Mouse (Mus musculus): ENCODE results near the gene Tmcc1. TPM values are rescaled to one million over a fixed set of nuclear protein-coding genes. Genes with fewer than 3 reads are reported as not detected.

Tmcc1 gene
- polyA plus RNA-seq, 1 experiment: 0.58 TPM

DNA sequence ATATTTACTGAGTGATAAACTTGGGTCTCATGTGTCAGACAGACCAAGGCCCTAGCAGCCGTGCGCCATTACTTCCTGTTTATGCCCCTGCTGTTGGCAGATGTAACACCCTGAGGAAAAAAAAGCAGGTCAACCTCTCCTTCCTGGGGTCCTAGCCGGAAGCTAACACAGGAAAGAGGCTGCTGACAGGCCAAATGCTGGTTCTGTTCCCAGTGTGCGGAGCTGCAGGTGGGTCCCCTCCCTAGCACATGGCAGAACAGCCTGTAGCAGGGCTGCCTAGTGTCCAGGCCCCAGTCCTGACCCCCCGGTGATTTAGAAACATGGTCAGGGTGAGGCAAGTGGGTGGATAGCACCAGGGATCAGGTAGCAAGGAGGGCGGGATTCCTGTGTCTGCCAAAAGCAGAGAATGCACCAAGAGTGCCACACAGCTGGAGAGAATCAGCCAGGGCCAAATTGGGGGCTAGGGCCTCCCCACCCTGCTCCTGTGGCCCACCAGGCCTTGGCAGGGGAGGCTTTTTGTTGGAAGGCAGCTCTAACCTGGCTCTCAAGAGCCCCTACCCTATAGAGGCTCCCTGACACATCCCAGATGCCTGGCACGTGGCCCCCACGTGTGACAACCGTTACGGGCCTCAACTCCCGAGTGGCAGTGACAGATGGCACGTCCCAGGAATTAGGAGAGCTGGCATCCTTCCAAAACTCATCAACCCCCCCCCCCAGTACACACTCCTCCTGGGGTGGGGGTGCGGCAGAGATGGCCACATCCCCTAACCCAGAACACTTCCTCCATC is 221.8 kb downstream of the Tmcc1 start:
- H3K4me1 ChIP-seq: peaks cover 50% of the 10 kb centered on the region

DNA sequence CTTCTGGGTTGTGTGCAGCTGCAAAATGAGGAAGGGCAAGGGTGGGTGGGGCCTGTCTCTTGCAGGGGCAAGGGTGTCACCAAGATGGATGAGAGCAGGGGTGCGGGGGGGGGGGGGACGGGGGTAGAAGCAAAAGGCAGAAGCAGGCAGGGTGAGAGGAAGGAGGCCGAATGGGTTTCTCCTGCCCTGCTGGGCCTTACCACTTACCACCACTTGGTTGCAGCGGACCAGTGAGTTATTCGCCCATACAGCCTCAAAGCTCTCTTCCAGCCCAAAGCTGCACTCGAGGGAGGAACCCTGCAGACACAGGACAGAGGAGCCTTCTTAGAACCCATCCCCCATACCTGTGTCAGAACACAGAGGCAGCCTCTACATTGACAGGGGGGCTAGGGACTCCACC is 223.3 kb downstream of the Tmcc1 start:
- no peak overlapping the region for H3K4me3 ChIP-seq (replicated peaks)
- TF ChIP-seq FLI1 (IDR thresholded peaks at IDR 0.05; ENCODE audit: low read length): no peak
- no peak for TF ChIP-seq GATA1 (IDR thresholded peaks at IDR 0.05; ENCODE audit: borderline replicate concordance, low read length)
- peaks cover 59% of the 10 kb centered on the region for H3K4me1 ChIP-seq
- no peaks in the 10 kb centered on the region for H3K9me3 ChIP-seq
- peaks cover 50% of the 10 kb centered on the region for H3K27me3 ChIP-seq (replicated peaks)
- peaks cover 73% of the 10 kb centered on the region for H3K36me3 ChIP-seq (replicated peaks; ENCODE audit: low read length)

More for the DNA sequence above, 221.8 kb downstream of the Tmcc1 start:
- peaks cover 54% of the 10 kb centered on the region for H3K27me3 ChIP-seq (replicated peaks)
- TF ChIP-seq FLI1 (IDR thresholded peaks at IDR 0.05; ENCODE audit: low read length): no peak
- no peak for TF ChIP-seq GATA1 (IDR thresholded peaks at IDR 0.05; ENCODE audit: borderline replicate concordance, low read length)
- no peaks in the 10 kb centered on the region for H3K9me3 ChIP-seq
- H3K36me3 ChIP-seq (replicated peaks; ENCODE audit: low read length): peaks cover 79% of the 10 kb centered on the region
- no peak overlapping the region for H3K4me3 ChIP-seq (replicated peaks)

DNA sequence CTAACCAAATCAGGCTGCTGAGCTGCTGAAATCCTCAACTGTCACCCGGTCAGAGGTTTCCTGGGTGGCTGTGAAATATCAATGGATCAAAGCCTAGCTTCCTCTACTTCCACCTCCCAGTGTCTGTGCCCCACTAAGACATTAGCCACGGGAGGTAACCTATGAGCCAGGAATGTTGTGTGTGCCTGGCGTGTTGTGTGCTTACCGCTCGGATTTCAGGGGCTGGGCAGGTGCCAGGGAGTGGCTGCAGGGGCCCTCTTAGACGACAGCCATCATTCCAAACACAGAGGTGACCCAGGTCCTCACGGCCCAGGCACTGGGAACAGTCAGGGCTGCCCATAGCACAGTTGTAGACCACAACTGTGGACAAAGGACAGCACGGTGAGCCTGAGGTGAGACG is 224.2 kb downstream of the Tmcc1 start:
- Histone ChIP-seq H3K4me1 (peaks cover 59% of the 10 kb centered on the region), H3K36me3 (replicated peaks; ENCODE audit: low read length) (peaks cover 66% of the 10 kb centered on the region), H3K27me3 (replicated peaks) (peaks cover 48% of the 10 kb centered on the region), H3K4me3 (replicated peaks) (no peak overlapping the region), H3K9me3 (no peaks in the 10 kb centered on the region)
- no peak for TF ChIP-seq FLI1 (IDR thresholded peaks at IDR 0.05; ENCODE audit: low read length)
- no peak for TF ChIP-seq GATA1 (IDR thresholded peaks at IDR 0.05; ENCODE audit: borderline replicate concordance, low read length)

DNA sequence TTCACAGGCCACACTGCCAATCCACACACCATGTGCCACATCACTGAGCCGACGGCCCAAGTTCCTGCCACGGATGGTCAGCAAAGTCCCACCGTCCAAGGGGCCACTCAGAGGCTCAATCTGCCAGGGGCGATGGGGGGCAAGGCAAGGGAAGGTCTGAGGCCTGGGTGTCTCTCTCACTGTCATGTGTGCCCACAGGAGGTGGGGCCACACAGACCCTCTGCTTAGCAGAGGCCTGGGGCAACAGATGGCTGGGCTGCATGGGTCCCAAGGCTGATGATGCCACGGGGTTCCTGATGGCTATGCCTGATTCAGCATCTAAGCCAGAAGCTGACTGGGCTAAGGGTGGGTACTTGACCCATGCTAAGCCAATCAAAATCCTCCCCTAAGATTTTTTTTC is 224.6 kb downstream of the Tmcc1 start:
- no peak overlapping the region for H3K4me3 ChIP-seq (replicated peaks)
- H3K4me1 ChIP-seq: peaks cover 56% of the 10 kb centered on the region
- peaks cover 49% of the 10 kb centered on the region for H3K27me3 ChIP-seq (replicated peaks)
- TF ChIP-seq GATA1 (IDR thresholded peaks at IDR 0.05; ENCODE audit: borderline replicate concordance, low read length): no peak
- TF ChIP-seq FLI1 (IDR thresholded peaks at IDR 0.05; ENCODE audit: low read length): no peak
- peaks cover 69% of the 10 kb centered on the region for H3K36me3 ChIP-seq (replicated peaks; ENCODE audit: low read length)
- no peaks in the 10 kb centered on the region for H3K9me3 ChIP-seq

Other genes with a start within 250 kb of the Tmcc1 start
- not detected in 2 replicates for gene H1foo, start 248.5 kb downstream of the Tmcc1 start, polyA plus RNA-seq (2012; ENCODE audit: insufficient read depth, low replicate concordance)
- gene Plxnd1, start 198.5 kb downstream of the Tmcc1 start, polyA plus RNA-seq (2012; ENCODE audit: insufficient read depth, low replicate concordance): 3.8 and 14.9 TPM in 2 replicates
- gene Washc2, start 14.6 kb upstream of the Tmcc1 start, polyA plus RNA-seq (2012; ENCODE audit: insufficient read depth, low replicate concordance): 5.5 and 10.2 TPM in 2 replicates
- gene Zfand4, start 70.7 kb upstream of the Tmcc1 start, polyA plus RNA-seq (2012; ENCODE audit: insufficient read depth, low replicate concordance): 1.3 TPM in 1 of 2 replicates, not detected in the other
- gene March8, start 144.5 kb upstream of the Tmcc1 start, polyA plus RNA-seq (2012; ENCODE audit: insufficient read depth, low replicate concordance): 3.4 and 8.1 TPM in 2 replicates